Mouse (Mus musculus) heart, adult 2 months (tissue): ENCODE results near the gene Unc119b. TPM values are rescaled to one million over a fixed set of nuclear protein-coding genes. Genes with fewer than 3 reads are reported as not detected.

Experiments
- DNase-seq, 2 experiments: peaks; one replicate each; pipeline ENCODE4 v3.0.0; 2021
- H3K27ac ChIP-seq: fragments of 200-600 bp; 2 replicates; pipeline ENCODE4 v1.8.1; 2022
- H3K27me3 ChIP-seq: fragments of 200-500 bp; 2 replicates; pipeline ENCODE4 v1.6.1; 2012; ENCODE audit warnings: mild to moderate bottlenecking, low read length, inconsistent platforms, mixed read lengths; ENCODE audit not compliant: control insufficient read depth, insufficient read depth
- H3K36me3 ChIP-seq: fragments of 200-500 bp; 2 replicates; pipeline ENCODE4 v1.6.1; 2012; ENCODE audit warnings: low read length, inconsistent platforms; ENCODE audit not compliant: control insufficient read depth, insufficient read depth
- H3K4me1 ChIP-seq: fragments of 200-500 bp; 2 replicates; pipeline ENCODE4 v1.6.1; 2011; ENCODE audit warnings: low read length; ENCODE audit not compliant: control insufficient read depth, insufficient read depth
- H3K4me3 ChIP-seq: fragments of 200-600 bp; 2 replicates; pipeline ENCODE4 v1.8.1; 2022
- H3K79me2 ChIP-seq: fragments of 200-500 bp; replicated peaks from 2 replicates; pipeline ENCODE4 v1.6.1; 2012; ENCODE audit warnings: mild to moderate bottlenecking, inconsistent platforms, low read length, moderate library complexity, mixed read lengths; ENCODE audit not compliant: control insufficient read depth, insufficient read depth
- H3K9ac ChIP-seq: fragments of 200-500 bp; 2 replicates; pipeline ENCODE4 v1.6.1; 2012; ENCODE audit warnings: low read depth, mild to moderate bottlenecking, control low read depth, inconsistent platforms, low read length, mixed read lengths
- CTCF ChIP-seq: fragments of 200-600 bp; IDR thresholded peaks from 2 replicates; pipeline ENCODE4 v1.8.1; 2022; ENCODE audit warnings: antibody characterized with exemption, mild to moderate bottlenecking, moderate library complexity
- EP300 ChIP-seq: fragments of 200-500 bp; IDR thresholded peaks from 2 replicates; pipeline ENCODE4 v1.6.1; 2011; ENCODE audit warnings: low read depth, low read length, control low read depth; ENCODE audit not compliant: insufficient read depth
- POLR2A ChIP-seq: fragments of 200-500 bp; IDR thresholded peaks from 2 replicates; pipeline ENCODE4 v1.6.1; 2011; ENCODE audit warnings: mild to moderate bottlenecking, low read depth, low read length, control low read depth; ENCODE audit not compliant: insufficient read depth
- WGBS: fragments of 180-500 bp; shearing (Covaris S2); methylation state at CpG from one replicate; pipeline ENCODE4 v1.1.7; 2018; 5-methylcytosine and 5-hydroxymethylcytosine counted together
- intact Hi-C: fragments of 180-260 bp; cut with DNase I; formaldehyde crosslinking; loops from one replicate; pipeline ENCODE4 v1.15.1; 2025
- polyA plus RNA-seq: library from polyadenylated mRNA; depleted of rRNA; stranded (reverse); fragments of >200 nt; gene quantifications from 2 replicates; pipeline ENCODE4 v1.2.3, GENCODE M21; 2012
- total RNA-seq, 2 experiments: library from RNA; stranded (reverse); gene quantifications; 2 replicates each; pipeline ENCODE4 v1.2.3; 2021

Unc119b gene
- total and polyA plus RNA-seq, 3 experiments, result 15.8 to 22.0 (median 18.4) TPM

- Histone ChIP-seq H3K4me3 (no peak overlapping the region), H3K79me2 (no peaks in the 10 kb centered on the region), H3K36me3 (no peaks in the 10 kb centered on the region), H3K27me3 (no peaks in the 10 kb centered on the region), H3K4me1 (peaks cover 2% of the 10 kb centered on the region), H3K9ac (no peak overlapping the region), H3K27ac (peak overlapping the region; percentile 38)
- 14% methylated on average over 24 of the region's 24 CpGs for WGBS
- intact Hi-C loops, result loop anchor here (2.0 to 10.0 kb wide), 4 partner anchors 37 to 219 kb away; partner anchors contain the start of genes Cox6a1, Gatc and Triap1
- DNase-seq, result peak; percentile 89 to 90
- TF ChIP-seq POLR2A (0 out of 2 replicates have a peak, but pooled peaks have one; percentile 19), EP300 (peak; percentile 95), CTCF (no peak; the same call in 1 of the 2 replicates)
Measured at GRCm38 (mm10) chr5:115125211-115125871, 9.4 kb downstream of the Unc119b start.

- DNase-seq, result no peak
- H3K27ac ChIP-seq, result no peak overlapping the region; the same call in 1 of the 2 replicates
- H3K4me3 ChIP-seq, result no peak overlapping the region
- H3K79me2 ChIP-seq, result no peaks in the 10 kb centered on the region
- H3K4me1 ChIP-seq, result peaks cover 2% of the 10 kb centered on the region
- H3K9ac ChIP-seq, result no peak overlapping the region
- H3K27me3 ChIP-seq, result no peaks in the 10 kb centered on the region
- intact Hi-C loops, result loop anchor here (2.0 to 10.0 kb wide), 4 partner anchors 38 to 220 kb away; partner anchors contain the start of genes Cox6a1, Gatc and Triap1
- WGBS, result 95% methylated on average over 6 of the region's 6 CpGs
- H3K36me3 ChIP-seq, result no peaks in the 10 kb centered on the region
- no peak for TF ChIP-seq EP300
Measured at GRCm38 (mm10) chr5:115124690-115125089, 10.1 kb downstream of the Unc119b start.

GRCm38 (mm10) chr5:115120978-115121377, 13.8 kb downstream of the Unc119b start:
- WGBS, result 65% methylated on average over 5 of the region's 5 CpGs
- no peak for TF ChIP-seq EP300
- TF ChIP-seq POLR2A, result no peak
- TF ChIP-seq CTCF, result no peak

GRCm38 (mm10) chr5:115118961-115119570, 15.7 kb downstream of the Unc119b start, which contains the start of gene Acads:
Acads (minus strand) TSS chr5:115119346.
- intact Hi-C loops, result no loop called here
- 2% methylated on average over 39 of the region's 39 CpGs for WGBS
- H3K27ac ChIP-seq, result peak within 1 kb of the TSS; percentile 89
- peak within 1 kb of the TSS; percentile 65 for H3K4me3 ChIP-seq
- no peaks in the 10 kb centered on the region for H3K36me3 ChIP-seq
- peak within 1 kb of the TSS; percentile 81 for H3K9ac ChIP-seq
- peaks cover 2% of the 10 kb centered on the region for H3K4me1 ChIP-seq
- H3K79me2 ChIP-seq, result 0 out of 2 replicates have a peak, but pooled peaks cover 1% of the 10 kb centered on the region
- TF ChIP-seq EP300 (no peak), CTCF (no peak)
- DNase-seq, result peak; percentile 94
- no peaks in the 10 kb centered on the region for H3K27me3 ChIP-seq

More at GRCm38 (mm10) chr5:115120978-115121377, 13.8 kb downstream of the Unc119b start:
- H3K27ac ChIP-seq, result no peak overlapping the region
- H3K4me3 ChIP-seq, result no peak overlapping the region
- DNase-seq, result no peak
- no peaks in the 10 kb centered on the region for H3K36me3 ChIP-seq
- H3K9ac ChIP-seq, result no peak overlapping the region
- intact Hi-C loops, result loop anchor here (10.0 kb wide), 1 partner anchor 224 kb away; the partner anchor contains the start of genes Cox6a1, Gatc and Triap1
- H3K4me1 ChIP-seq, result peaks cover 4% of the 10 kb centered on the region
- H3K79me2 ChIP-seq, result 0 out of 2 replicates have a peak, but pooled peaks cover 1% of the 10 kb centered on the region
- no peaks in the 10 kb centered on the region for H3K27me3 ChIP-seq

GRCm38 (mm10) chr5:115117467-115117866, 17.3 kb downstream of the Unc119b start:
- Histone ChIP-seq H3K27ac (no peak overlapping the region), H3K9ac (no peak overlapping the region)

GRCm38 (mm10) chr5:115116426-115116825, 18.3 kb downstream of the Unc119b start:
- 88% methylated on average over 3 of the region's 3 CpGs for WGBS

More at GRCm38 (mm10) chr5:115117467-115117866, 17.3 kb downstream of the Unc119b start:
- no peaks in the 10 kb centered on the region for H3K36me3 ChIP-seq
- TF ChIP-seq POLR2A, result no peak
- TF ChIP-seq EP300, result no peak
- TF ChIP-seq CTCF, result no peak
- no peak overlapping the region for H3K4me3 ChIP-seq
- 94% methylated on average over 13 of the region's 13 CpGs for WGBS
- no peaks in the 10 kb centered on the region for H3K27me3 ChIP-seq
- intact Hi-C loops, result no loop called here
- 0 out of 2 replicates have a peak, but pooled peaks cover 1% of the 10 kb centered on the region for H3K79me2 ChIP-seq
- H3K4me1 ChIP-seq, result peaks cover 2% of the 10 kb centered on the region
- DNase-seq, result no peak

More at GRCm38 (mm10) chr5:115116426-115116825, 18.3 kb downstream of the Unc119b start:
- Histone ChIP-seq H3K36me3 (no peaks in the 10 kb centered on the region), H3K4me1 (peaks cover 2% of the 10 kb centered on the region), H3K9ac (no peak overlapping the region), H3K79me2 (0 out of 2 replicates have a peak, but pooled peaks cover 1% of the 10 kb centered on the region), H3K27ac (no peak overlapping the region), H3K4me3 (no peak overlapping the region), H3K27me3 (no peaks in the 10 kb centered on the region)
- peak in 1 of 2 experiments; percentile 11 for DNase-seq
- intact Hi-C loops, result no loop called here
- TF ChIP-seq POLR2A (no peak), CTCF (no peak), EP300 (no peak)
